In the genomic region with DNA sequence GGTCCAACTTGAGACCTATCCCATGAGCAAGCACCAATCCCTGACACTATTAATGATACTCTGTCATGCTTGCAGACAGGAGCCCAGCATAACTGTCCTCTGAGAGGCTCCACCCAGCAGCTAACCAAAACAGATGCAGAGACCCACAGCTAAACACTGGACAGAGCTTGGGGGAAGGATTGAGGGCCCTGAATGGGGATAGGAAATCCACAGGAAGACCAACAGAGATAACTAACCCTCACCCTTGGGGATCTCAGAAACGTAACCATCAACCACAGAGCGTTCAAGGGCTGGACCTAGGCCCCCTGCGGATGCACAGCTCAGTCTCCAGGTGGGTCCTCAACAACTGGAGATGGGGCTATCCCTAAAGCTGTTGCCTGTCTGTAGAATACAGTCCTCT, we compare ENCODE assay signal across 18 mouse cellular contexts.
DNase-seq lines count a peak whose midpoint lies in the region; ATAC-seq and TF ChIP-seq lines count a peak whose summit lies in the region.
"Had no signal": no experiment of that assay in that cellular context is flagged by ENCODE, and none has a peak within 500 bp of the region (broad histone marks: within the 10 kb centered on the region; RNA-seq: fewer than 3 reads in every experiment).

No protein-coding gene starts in this region.

- peak overlapping the region; percentile 32; the same call in 1 of the 2 replicates for H3K27ac ChIP-seq in kidney, embryonic 14.5 days (ENCODE audit: low read depth, low read length)
- peak overlapping the region; percentile 88 for H3K27ac ChIP-seq in liver, embryonic 13.5 days
- peak overlapping the region; percentile 44; the same call in 1 of the 2 replicates for H3K27ac ChIP-seq in bone marrow, adult 2 months (ENCODE audit: control insufficient read depth, insufficient read depth, low read depth, low read length, poor library complexity)
- H3K27ac ChIP-seq: embryonic facial prominence, embryonic 13.5 days; forebrain, embryonic 12.5 days; heart, embryonic 10.5 days; hindbrain, embryonic 13.5 days had no signal

- no peaks in the 10 kb centered on the region for H3K36me3 ChIP-seq in kidney, embryonic 14.5 days (ENCODE audit: control insufficient read depth, insufficient read depth, low read length)
- no peaks in the 10 kb centered on the region for H3K36me3 ChIP-seq in liver, embryonic 13.5 days
- H3K36me3 ChIP-seq: embryonic facial prominence, embryonic 13.5 days; forebrain, embryonic 12.5 days; G1E; heart, embryonic 10.5 days; hindbrain, embryonic 13.5 days had no signal

- 82% methylated on average over 3 of the region's 3 CpGs for WGBS in kidney, embryonic 14.5 days
- WGBS in liver, embryonic 13.5 days (ENCODE audit: insufficient replicate concordance) = 25% methylated on average over 3 of the region's 3 CpGs
- 26% methylated on average over 3 of the region's 3 CpGs for WGBS in bone marrow, adult 2 months

- no peak overlapping the region for H3K4me2 ChIP-seq in kidney, embryonic 14.5 days (replicated peaks; ENCODE audit: low read depth, low read length)
- H3K4me2 ChIP-seq in liver, embryonic 13.5 days = no peak overlapping the region
- H3K4me2 ChIP-seq: embryonic facial prominence, embryonic 13.5 days; forebrain, embryonic 12.5 days; hindbrain, embryonic 13.5 days had no signal

- no peak overlapping the region for H3K4me3 ChIP-seq in kidney, embryonic 14.5 days (ENCODE audit: low read length)
- no peak overlapping the region for H3K4me3 ChIP-seq in liver, embryonic 13.5 days (replicated peaks)
- H3K4me3 ChIP-seq in bone marrow, adult 2 months (replicated peaks; ENCODE audit: control insufficient read depth, low read depth, low read length) = no peak overlapping the region
- H3K4me3 ChIP-seq: embryonic facial prominence, embryonic 13.5 days; forebrain, embryonic 12.5 days; heart, embryonic 10.5 days; hindbrain, embryonic 13.5 days had no signal

- TF ChIP-seq CTCF in bone marrow, adult 2 months (IDR thresholded peaks at IDR 0.05; ENCODE audit: control insufficient read depth, insufficient read depth, low read length) = no peak

- no peaks in the 10 kb centered on the region for H3K9me3 ChIP-seq in kidney, embryonic 14.5 days (ENCODE audit: control insufficient read depth, low read length)
- no peaks in the 10 kb centered on the region for H3K9me3 ChIP-seq in liver, embryonic 13.5 days (replicated peaks)
- H3K9me3 ChIP-seq: embryonic facial prominence, embryonic 13.5 days; forebrain, embryonic 12.5 days; G1E; heart, embryonic 10.5 days; hindbrain, embryonic 13.5 days had no signal

- ATAC-seq in kidney, embryonic 14.5 days (ENCODE audit: low FRiP score, low TSS enrichment) = 0 out of 2 replicates have a peak, but pooled peaks have one; percentile 39
- no peak for ATAC-seq in liver, embryonic 13.5 days (ENCODE audit: low read depth)
- ATAC-seq: forebrain, postnatal 0 days had no signal

- no peak for DNase-seq in kidney, adult 11 months
- no peak for DNase-seq in liver, embryonic 13.5 days
- DNase-seq in liver = no peak
- no peak for DNase-seq in spleen, adult 18-20 months
- DNase-seq: adrenal gland, adult 8-10 months; adrenal gland, postnatal 36 days; cerebellum, adult 11 months; cerebellum, adult 9-10 months; cerebellum, postnatal 25 days; forebrain, postnatal 0 days; gastrocnemius, postnatal 14 days had no signal

- peaks cover 9% of the 10 kb centered on the region for H3K4me1 ChIP-seq in kidney, embryonic 14.5 days (ENCODE audit: control insufficient read depth, insufficient read depth, low read length)
- H3K4me1 ChIP-seq in liver, embryonic 13.5 days (replicated peaks) = peaks cover 99% of the 10 kb centered on the region
- peaks cover 10% of the 10 kb centered on the region for H3K4me1 ChIP-seq in bone marrow, adult 2 months (ENCODE audit: control insufficient read depth, insufficient read depth, low read length)
- H3K4me1 ChIP-seq: forebrain, embryonic 12.5 days; hindbrain, embryonic 13.5 days had no signal

- H3K9ac ChIP-seq in kidney, embryonic 14.5 days (ENCODE audit: low read depth, low read length) = no peak overlapping the region
- H3K9ac ChIP-seq in liver, embryonic 13.5 days = peak overlapping the region; percentile 43; the same call in 1 of the 2 replicates
- H3K9ac ChIP-seq: embryonic facial prominence, embryonic 13.5 days; forebrain, embryonic 12.5 days; forebrain, postnatal 0 days; hindbrain, embryonic 13.5 days had no signal

- H3K27me3 ChIP-seq in kidney, embryonic 14.5 days (ENCODE audit: control insufficient read depth, insufficient read depth, low read length) = no peaks in the 10 kb centered on the region
- H3K27me3 ChIP-seq in liver, embryonic 13.5 days = no peaks in the 10 kb centered on the region
- H3K27me3 ChIP-seq: embryonic facial prominence, embryonic 13.5 days; forebrain, embryonic 12.5 days; hindbrain, embryonic 13.5 days had no signal

- no peak for TF ChIP-seq POLR2A in bone marrow, adult 2 months (IDR thresholded peaks at IDR 0.05; ENCODE audit: borderline replicate concordance, control insufficient read depth, low read depth, low read length)

Comparison
In these comparisons a context has a peak if more than half of its experiments do, and no peak if none do; other contexts are left out.
1. H3K27ac ChIP-seq: peak in every context shown above with its lines; median percentile 88 in liver, embryonic 13.5 days; 44 in bone marrow, adult 2 months; 32 in kidney, embryonic 14.5 days.